Mouse (Mus musculus) E14TG2a.4 (cell line): ENCODE results near the gene Atxn7l1.

Experiments
- H3K27me3 ChIP-seq: 2 replicates; pipeline ENCODE4 v1.6.1; 2014; ENCODE audit warnings: low read length, control low read depth; ENCODE audit not compliant: insufficient read depth
- H3K36me3 ChIP-seq: 2 replicates; pipeline ENCODE4 v1.6.1; 2014; ENCODE audit warnings: low read length, control low read depth; ENCODE audit not compliant: insufficient read depth
- H3K4me1 ChIP-seq: replicated peaks from 2 replicates; pipeline ENCODE4 v1.6.1; 2014; ENCODE audit warnings: low read depth, low read length, control low read depth
- H3K4me3 ChIP-seq: replicated peaks from 2 replicates; pipeline ENCODE4 v1.5.1; 2014; ENCODE audit warnings: mild to moderate bottlenecking, low read length
- H3K9me3 ChIP-seq: 2 replicates; pipeline ENCODE4 v1.6.1; 2014; ENCODE audit warnings: low read length, control low read depth
- CTCF ChIP-seq: conservative IDR thresholded peaks from 2 replicates; pipeline ENCODE4 v1.5.1; 2014; ENCODE audit warnings: low read length
- NANOG ChIP-seq: IDR thresholded peaks from 2 replicates; pipeline ENCODE4 v1.6.1; 2014; ENCODE audit warnings: borderline replicate concordance, low read length, mixed read lengths
- POU5F1 ChIP-seq: IDR thresholded peaks from 2 replicates; pipeline ENCODE4 v1.6.1; 2014; ENCODE audit warnings: low read length, borderline replicate concordance

The Atxn7l1 gene

DNA sequence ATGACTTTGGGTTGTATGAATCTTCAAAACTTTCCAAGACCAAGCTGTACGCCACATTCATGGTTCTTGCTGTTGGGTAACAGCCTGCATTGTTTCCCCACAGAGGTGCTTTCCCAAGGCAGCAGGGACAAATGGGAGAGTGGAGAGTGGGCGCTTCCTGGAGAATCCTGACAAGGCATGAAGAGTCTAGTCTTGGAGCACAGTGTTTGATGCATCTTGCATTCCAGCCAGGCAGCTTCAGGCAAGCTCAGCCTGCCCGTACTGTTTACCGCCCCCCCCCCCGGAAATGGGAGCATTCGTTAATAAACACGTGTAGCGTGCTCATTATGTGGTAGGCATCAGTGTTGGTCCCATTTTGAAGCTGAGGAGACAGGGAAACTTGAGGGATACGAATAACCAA is 25.4 kb downstream of the Atxn7l1 start:
- no peak for TF ChIP-seq CTCF
- TF ChIP-seq NANOG: no peak
- TF ChIP-seq POU5F1: no peak
- H3K4me3 ChIP-seq: no peak overlapping the region
- peaks cover 46% of the 10 kb centered on the region for H3K4me1 ChIP-seq
- no peaks in the 10 kb centered on the region for H3K9me3 ChIP-seq
- H3K27me3 ChIP-seq: peaks cover 15% of the 10 kb centered on the region
- H3K36me3 ChIP-seq: no peaks in the 10 kb centered on the region

DNA sequence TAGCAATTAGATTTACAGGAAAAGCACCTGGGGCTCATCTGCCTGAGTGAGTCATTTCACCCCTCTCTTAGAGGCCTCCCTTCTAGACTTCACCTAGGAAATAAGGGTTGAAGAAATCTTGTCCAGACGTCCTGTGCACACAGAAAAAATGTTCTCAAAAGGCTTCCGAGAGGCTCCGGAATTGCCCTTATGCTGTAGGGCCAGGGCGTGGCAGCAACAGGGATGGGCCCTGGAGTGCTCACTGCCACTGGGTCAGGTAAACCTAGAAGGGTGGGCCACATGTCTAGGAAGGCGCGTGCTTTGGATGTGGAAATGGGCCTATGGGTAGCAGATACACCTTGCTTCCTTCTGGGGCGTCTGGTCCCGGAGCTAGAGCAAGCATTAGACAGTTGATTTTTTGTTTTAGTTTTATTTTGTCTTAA is 26.2 kb downstream of the Atxn7l1 start:
- Histone ChIP-seq H3K9me3 (no peaks in the 10 kb centered on the region), H3K27me3 (peaks cover 15% of the 10 kb centered on the region), H3K36me3 (no peaks in the 10 kb centered on the region), H3K4me3 (no peak overlapping the region), H3K4me1 (peaks cover 46% of the 10 kb centered on the region)
- no peak for TF ChIP-seq POU5F1
- no peak for TF ChIP-seq NANOG

DNA sequence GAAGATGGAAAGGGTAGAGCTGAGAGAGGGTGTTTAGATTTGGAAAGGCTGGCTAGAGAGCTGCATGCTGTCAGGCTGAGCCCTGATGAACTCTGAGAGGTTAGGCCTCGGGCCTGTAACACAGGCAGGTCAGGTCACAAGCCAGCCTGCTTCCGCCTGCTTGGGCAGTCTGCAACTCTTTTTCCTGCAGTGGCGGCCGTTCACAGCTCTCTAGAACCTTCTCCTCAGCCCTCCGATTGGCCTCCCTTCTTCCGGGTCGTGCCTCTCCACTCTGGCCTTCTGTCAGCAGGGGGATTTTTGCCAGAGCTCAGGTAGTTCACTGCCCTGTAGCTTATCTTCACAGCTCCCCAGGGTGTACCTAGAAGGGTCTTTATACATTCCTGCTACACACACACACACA is 26.7 kb downstream of the Atxn7l1 start:
- TF ChIP-seq NANOG (no peak), CTCF (no peak), POU5F1 (no peak)
- no peaks in the 10 kb centered on the region for H3K36me3 ChIP-seq
- no peak overlapping the region for H3K4me3 ChIP-seq
- H3K27me3 ChIP-seq: peaks cover 15% of the 10 kb centered on the region
- H3K4me1 ChIP-seq: peaks cover 46% of the 10 kb centered on the region
- H3K9me3 ChIP-seq: no peaks in the 10 kb centered on the region

DNA sequence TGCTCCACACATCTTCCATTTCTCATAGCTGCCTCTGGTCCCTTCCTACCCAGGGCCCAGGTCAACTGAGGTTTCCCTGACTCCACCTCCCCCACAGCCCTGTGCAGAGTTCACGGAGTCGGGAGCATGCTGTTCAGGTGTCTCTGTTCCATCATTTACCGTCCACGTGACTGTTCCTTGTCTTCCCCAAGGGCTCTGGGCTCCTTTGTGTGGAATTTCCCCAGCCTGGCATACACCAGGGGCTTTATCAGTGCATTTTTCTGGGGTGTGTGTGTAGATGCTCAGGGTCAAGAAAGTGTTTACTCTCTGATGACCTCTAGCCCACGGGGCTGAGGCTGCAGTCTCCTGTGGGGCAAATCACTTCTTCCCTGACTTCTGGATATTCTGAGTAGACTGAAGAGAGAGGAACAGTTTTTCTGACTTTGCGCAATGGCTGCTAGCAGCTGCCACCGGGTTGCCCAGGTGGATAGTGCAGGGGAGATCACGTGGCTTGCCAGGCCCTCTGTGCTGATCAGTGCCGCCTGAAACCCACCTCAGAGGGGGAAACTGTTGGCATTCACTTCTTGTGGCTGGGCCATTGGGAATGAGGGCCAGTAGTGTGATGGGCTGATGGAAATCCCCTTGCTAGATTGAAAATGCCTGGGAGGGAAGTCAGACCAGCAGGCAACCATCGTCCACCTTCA is 27.3 kb downstream of the Atxn7l1 start:
- H3K4me3 ChIP-seq: no peak overlapping the region
- H3K27me3 ChIP-seq: peaks cover 15% of the 10 kb centered on the region
- no peaks in the 10 kb centered on the region for H3K36me3 ChIP-seq
- peaks cover 46% of the 10 kb centered on the region for H3K4me1 ChIP-seq
- no peaks in the 10 kb centered on the region for H3K9me3 ChIP-seq
- TF ChIP-seq POU5F1: no peak
- no peak for TF ChIP-seq CTCF
- TF ChIP-seq NANOG: no peak

DNA sequence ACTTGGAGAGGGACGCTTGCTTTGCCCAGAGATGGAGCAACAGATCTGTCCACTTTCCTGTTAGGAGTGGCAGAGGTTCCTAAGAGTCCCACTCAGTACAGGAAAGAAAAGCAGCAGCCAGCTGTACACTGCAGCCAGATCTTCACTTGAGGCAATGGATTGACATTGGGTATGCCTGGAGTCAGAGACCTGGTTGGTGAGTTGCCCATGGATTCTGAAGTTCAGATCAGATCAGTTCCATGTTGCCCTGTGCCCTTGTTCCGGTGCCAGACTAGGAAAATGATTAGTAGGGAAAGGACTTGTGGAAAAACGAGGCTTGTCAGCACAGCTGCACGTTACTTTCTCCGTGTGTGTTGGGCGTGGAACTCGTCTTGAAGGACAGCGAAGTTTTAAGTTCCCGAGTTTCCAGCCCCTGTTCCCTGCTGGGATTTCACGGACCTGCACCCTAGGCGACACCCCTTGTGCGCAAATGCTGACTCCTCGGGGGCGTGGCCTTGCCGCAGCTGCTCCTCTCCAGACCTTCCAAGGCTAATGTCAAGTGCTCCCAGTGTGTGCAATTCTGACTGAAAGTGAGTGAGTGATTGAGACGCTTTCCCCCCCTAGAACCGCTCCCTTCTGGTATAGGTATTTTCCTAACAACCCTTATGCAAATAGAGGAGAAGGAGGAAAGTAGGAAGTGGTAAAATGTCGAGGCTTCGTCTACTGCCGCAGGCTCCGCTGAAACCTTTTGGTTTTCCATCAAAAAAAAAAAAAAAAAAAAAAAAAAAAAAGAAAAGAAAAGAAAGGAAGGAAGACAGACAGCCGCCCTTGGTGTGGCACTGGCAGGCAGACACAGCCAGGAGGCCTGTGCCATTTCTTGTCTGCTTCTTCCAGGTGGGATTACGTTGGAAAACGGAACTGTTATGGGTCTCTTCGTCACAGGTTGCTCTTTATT is 28.4 kb downstream of the Atxn7l1 start:
- Histone ChIP-seq H3K4me1 (peaks cover 46% of the 10 kb centered on the region), H3K9me3 (no peaks in the 10 kb centered on the region), H3K27me3 (peaks cover 15% of the 10 kb centered on the region), H3K4me3 (peak overlapping the region; percentile 51), H3K36me3 (no peaks in the 10 kb centered on the region)
- TF ChIP-seq POU5F1: no peak
- no peak for TF ChIP-seq CTCF
- no peak for TF ChIP-seq NANOG

DNA sequence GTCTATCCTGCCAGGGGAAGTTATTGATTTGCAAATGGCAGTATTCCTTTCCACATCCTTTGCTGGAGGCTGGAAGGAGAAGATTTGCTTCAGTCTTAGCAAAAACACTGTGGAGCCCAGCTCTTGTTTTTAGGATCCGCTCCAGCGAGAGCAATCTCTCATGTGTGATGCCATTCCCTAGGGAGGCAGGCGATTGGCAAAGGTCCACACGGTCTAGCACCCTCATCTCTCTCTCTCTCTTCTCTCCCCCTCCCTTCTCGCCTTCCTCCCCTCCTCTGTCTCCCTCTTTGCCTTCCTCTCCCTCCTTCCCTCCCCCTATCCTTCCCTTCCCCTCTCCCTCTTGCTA is 29.0 kb downstream of the Atxn7l1 start:
- peaks cover 15% of the 10 kb centered on the region for H3K27me3 ChIP-seq
- peak overlapping the region; percentile 51 for H3K4me3 ChIP-seq
- H3K36me3 ChIP-seq: no peaks in the 10 kb centered on the region
- peaks cover 53% of the 10 kb centered on the region for H3K4me1 ChIP-seq
- TF ChIP-seq CTCF: no peak
- TF ChIP-seq POU5F1: no peak
- no peak for TF ChIP-seq NANOG
- H3K9me3 ChIP-seq: no peaks in the 10 kb centered on the region

DNA sequence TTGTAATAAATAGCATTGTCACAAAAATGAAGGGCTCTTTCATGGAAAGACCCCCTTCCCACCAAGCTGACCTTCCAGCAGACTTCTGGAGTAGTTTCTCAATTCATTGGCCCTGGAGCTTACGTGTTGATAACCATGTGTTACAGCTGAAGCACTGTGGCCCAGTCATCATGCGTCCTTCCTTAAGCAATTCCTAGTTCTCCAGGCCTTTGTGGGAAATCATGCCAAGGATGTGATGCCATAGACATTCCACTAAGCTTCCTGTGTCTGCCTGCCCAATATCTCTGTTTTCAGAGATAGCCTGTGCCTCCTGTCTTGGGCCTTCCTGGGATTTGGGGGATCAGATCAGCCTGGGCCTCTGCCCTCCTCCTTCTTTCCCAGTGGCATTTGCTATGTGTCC is 32.9 kb downstream of the Atxn7l1 start:
- Histone ChIP-seq H3K4me3 (no peak overlapping the region), H3K9me3 (no peaks in the 10 kb centered on the region)
- TF ChIP-seq CTCF: no peak
- TF ChIP-seq POU5F1: no peak
- no peak for TF ChIP-seq NANOG

DNA sequence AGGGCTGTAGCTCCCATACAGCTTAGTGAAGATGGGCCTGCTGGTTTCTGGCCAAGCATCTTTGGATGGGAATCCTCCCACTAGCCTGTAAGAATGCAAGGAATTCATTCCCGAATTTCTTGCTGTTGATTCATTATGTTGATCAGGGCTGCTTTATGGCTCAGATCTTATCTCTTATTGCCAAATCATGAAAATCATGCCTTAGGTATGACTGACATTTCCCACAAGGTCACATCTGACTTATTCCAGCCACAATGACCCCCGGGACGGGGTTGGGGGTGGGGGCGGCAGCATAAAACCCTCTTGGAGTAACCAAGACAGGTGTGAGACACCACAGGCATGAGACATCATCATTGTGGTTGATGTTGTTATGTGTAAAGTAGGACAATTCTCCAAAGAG is 34.4 kb downstream of the Atxn7l1 start:
- H3K9me3 ChIP-seq: no peaks in the 10 kb centered on the region
- peaks cover 4% of the 10 kb centered on the region; the same call in 1 of the 2 replicates for H3K27me3 ChIP-seq
- H3K4me3 ChIP-seq: no peak overlapping the region
- no peaks in the 10 kb centered on the region for H3K36me3 ChIP-seq
- H3K4me1 ChIP-seq: peaks cover 59% of the 10 kb centered on the region
- TF ChIP-seq POU5F1 (no peak), NANOG (no peak), CTCF (no peak)

More for the DNA sequence above, 32.9 kb downstream of the Atxn7l1 start:
- peaks cover 8% of the 10 kb centered on the region; the same call in 1 of the 2 replicates for H3K27me3 ChIP-seq
- peaks cover 67% of the 10 kb centered on the region for H3K4me1 ChIP-seq
- no peaks in the 10 kb centered on the region for H3K36me3 ChIP-seq
